Mouse (Mus musculus): ENCODE results near the gene Mrrf. TPM values are rescaled to one million over a fixed set of nuclear protein-coding genes. Genes with fewer than 3 reads are reported as not detected.

Mrrf gene
- 0.26 and 0.36 TPM in 2 replicates for polyA plus RNA-seq (2012)

DNA sequence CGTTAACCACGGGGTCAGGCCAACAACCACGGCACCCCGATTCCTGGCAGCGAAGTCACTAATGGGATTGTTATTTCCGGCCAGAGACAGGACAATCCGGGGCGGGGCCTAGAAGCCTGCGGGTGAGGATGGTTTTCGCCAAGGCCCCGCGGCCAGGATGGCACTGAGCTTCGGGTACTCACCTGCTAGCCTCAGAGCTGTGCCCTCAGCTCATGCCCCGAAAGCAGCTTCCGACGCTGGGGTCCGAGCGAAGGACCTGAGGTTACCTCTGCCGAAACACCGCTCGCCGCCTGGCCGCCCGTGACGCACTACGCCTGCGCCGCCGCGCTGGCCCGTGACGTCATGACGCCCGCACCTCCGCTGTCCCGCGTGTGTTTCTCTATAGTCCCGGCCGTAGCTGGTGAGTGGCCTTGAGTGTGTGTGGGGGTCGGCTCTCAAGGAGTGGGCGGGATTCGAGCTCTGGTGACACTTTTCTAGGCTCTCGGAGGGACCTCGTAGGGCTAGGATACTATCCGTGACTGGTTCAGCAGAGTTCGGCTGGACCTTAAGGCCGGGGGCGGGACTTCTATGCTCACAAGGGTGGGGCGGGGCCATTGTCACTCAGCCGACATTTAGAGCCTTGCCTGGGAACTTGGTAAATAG is at the start of gene Mrrf, which contains the start of gene Rbm18:
Gene Mrrf, plus strand, starts transcription at position 90 of the 642 bp plus-strand sequence.
Gene Rbm18, minus strand, starts transcription at position 474 of the 642 bp plus-strand sequence.
- peaks cover 24% of the 10 kb centered on the region for H3K4me1 ChIP-seq (ENCODE audit: control insufficient read depth)
- TF ChIP-seq TAL1 (IDR thresholded peaks at IDR 0.05; ENCODE audit: low read length) (no peak), GATA1 (IDR thresholded peaks at IDR 0.05; ENCODE audit: low read length) (no peak)
- H3K4me3 ChIP-seq (replicated peaks): peak within 1 kb of the TSS; percentile 80
- H3K36me3 ChIP-seq (ENCODE audit: control insufficient read depth): peaks cover 48% of the 10 kb centered on the region
- H3K9me3 ChIP-seq (ENCODE audit: control insufficient read depth, low read length): no peaks in the 10 kb centered on the region
- no peaks in the 10 kb centered on the region for H3K27me3 ChIP-seq (ENCODE audit: control insufficient read depth)

DNA sequence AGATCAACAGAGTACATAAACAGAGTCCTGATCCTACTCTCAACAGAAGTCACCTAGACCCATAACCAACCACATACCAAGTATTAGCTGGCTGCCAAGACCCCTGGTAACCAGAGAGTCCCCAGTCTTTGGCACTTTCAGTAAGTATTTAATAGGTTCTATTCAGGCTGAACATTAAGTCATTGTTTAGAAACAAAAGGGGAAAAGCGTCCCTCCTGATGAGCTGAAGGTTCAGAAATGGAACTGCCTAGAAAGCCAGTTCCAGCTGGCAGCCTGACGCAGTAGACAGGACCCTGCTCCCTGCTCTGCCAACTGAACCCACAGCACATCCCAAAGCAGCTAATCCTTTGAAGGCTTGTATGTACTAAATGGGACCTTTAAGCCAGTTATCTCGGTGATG is 47.0 kb upstream of the Mrrf start:
- no peak for TF ChIP-seq GATA1 (IDR thresholded peaks at IDR 0.05; ENCODE audit: low read length)
- TF ChIP-seq TAL1 (IDR thresholded peaks at IDR 0.05; ENCODE audit: low read length): no peak
- H3K9me3 ChIP-seq (ENCODE audit: control insufficient read depth, low read length): peaks cover 3% of the 10 kb centered on the region; the same call in 1 of the 2 replicates
- peaks cover 69% of the 10 kb centered on the region for H3K27me3 ChIP-seq (ENCODE audit: control insufficient read depth)

DNA sequence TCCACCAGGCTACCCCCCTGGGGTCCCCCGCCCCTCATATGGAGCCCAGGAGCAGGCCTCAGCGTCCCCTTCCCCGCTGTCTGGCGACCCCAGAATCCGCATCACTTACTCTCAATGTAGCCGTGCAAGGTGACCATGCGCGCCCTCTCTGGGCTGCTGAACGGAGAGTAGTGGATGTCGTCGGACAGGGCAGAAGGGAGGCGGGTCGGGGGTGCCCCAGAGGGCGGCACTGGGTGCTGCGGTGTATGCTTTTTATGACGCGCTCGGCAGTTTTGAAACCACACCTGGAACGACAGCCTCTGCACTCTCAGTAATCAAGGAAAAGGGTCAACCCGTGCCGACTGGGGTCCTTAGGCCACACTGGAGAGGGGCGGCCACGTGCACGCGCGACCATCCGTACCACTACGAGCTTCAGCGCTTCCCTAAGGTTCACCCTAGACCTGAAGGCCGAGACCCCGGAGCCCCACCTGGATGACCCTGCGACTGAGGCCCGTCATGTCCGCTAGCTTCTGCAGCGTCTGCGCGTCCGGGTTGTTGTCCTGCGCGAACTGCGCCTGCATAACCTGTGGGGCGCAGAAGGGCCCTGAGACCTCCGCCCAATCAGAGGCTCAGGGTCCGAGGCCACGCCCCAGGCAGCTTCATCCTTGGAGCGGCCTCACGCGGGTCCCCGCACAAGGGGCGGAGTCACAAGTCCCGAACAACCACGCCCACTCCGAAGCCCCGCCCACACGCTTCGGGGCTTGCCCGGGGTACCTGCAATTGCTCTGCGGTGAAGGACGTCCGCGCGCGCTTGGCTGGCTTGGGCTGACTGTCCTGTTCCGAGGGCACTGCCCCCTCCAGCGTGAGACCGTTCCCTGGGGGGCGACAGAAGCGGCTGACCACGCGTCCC is 45.1 kb upstream of the Mrrf start:
- H3K27me3 ChIP-seq (ENCODE audit: control insufficient read depth): peaks cover 88% of the 10 kb centered on the region

More for the DNA sequence above, 47.0 kb upstream of the Mrrf start:
- H3K4me1 ChIP-seq (ENCODE audit: control insufficient read depth): peaks cover 9% of the 10 kb centered on the region
- H3K36me3 ChIP-seq (ENCODE audit: control insufficient read depth): no peaks in the 10 kb centered on the region
- no peak overlapping the region for H3K4me3 ChIP-seq (replicated peaks)

DNA sequence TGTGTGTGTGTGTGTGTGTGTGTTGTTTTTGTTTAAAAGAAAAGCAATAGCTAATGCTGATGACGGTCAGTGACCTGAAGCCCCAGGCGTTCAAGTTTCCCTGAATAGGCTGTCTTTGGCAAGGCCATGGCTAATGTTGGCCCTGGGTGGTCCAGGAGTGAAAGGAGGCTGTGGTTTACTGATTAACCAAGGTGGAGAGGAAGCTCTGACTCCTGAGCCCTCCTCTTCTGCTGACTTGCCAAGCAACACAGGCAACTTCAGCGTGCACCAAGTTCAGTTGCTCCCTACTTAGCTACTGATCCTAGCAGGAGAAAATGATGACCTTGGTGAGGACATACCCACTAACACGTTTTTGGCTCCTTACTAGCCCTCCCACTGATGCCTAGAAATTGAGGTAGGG is 43.4 kb upstream of the Mrrf start:
- no peak for TF ChIP-seq TAL1 (IDR thresholded peaks at IDR 0.05; ENCODE audit: low read length)
- TF ChIP-seq GATA1 (IDR thresholded peaks at IDR 0.05; ENCODE audit: low read length): no peak
- peaks cover 96% of the 10 kb centered on the region for H3K27me3 ChIP-seq (ENCODE audit: control insufficient read depth)
- no peaks in the 10 kb centered on the region for H3K36me3 ChIP-seq (ENCODE audit: control insufficient read depth)
- peaks cover 9% of the 10 kb centered on the region for H3K4me1 ChIP-seq (ENCODE audit: control insufficient read depth)
- H3K4me3 ChIP-seq (replicated peaks): no peak overlapping the region
- H3K9me3 ChIP-seq (ENCODE audit: control insufficient read depth, low read length): peaks cover 3% of the 10 kb centered on the region; the same call in 1 of the 2 replicates

More for the DNA sequence above, 45.1 kb upstream of the Mrrf start:
- TF ChIP-seq GATA1 (IDR thresholded peaks at IDR 0.05; ENCODE audit: low read length) (no peak), TAL1 (IDR thresholded peaks at IDR 0.05; ENCODE audit: low read length) (no peak)
- H3K36me3 ChIP-seq (ENCODE audit: control insufficient read depth): no peaks in the 10 kb centered on the region
- H3K4me3 ChIP-seq (replicated peaks): peak overlapping the region; percentile 54
- peaks cover 9% of the 10 kb centered on the region for H3K4me1 ChIP-seq (ENCODE audit: control insufficient read depth)
- peaks cover 3% of the 10 kb centered on the region; the same call in 1 of the 2 replicates for H3K9me3 ChIP-seq (ENCODE audit: control insufficient read depth, low read length)

DNA sequence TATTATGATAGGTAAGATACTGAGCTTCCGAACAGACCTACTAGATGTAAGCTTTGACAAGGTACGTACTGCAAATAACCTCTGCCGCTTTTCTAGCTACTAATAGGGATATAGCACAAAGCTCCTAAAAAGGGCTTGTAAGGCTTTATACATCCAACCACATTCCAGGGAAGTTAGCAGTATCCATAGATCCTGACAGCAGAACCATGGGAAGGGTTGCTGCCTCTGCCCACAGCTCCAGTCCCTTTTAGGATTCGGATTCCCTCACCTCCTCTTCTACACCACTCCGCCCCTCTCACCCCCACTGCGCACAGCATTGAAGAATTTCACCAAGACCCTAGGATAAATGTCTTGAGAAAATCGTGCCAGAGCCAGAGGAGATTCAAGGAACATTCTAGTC is 42.9 kb upstream of the Mrrf start:
- H3K9me3 ChIP-seq (ENCODE audit: control insufficient read depth, low read length): peaks cover 3% of the 10 kb centered on the region; the same call in 1 of the 2 replicates
- TF ChIP-seq TAL1 (IDR thresholded peaks at IDR 0.05; ENCODE audit: low read length) (no peak), GATA1 (IDR thresholded peaks at IDR 0.05; ENCODE audit: low read length) (no peak)
- peaks cover 98% of the 10 kb centered on the region for H3K27me3 ChIP-seq (ENCODE audit: control insufficient read depth)
- peaks cover 9% of the 10 kb centered on the region for H3K4me1 ChIP-seq (ENCODE audit: control insufficient read depth)
- no peak overlapping the region for H3K4me3 ChIP-seq (replicated peaks)
- no peaks in the 10 kb centered on the region for H3K36me3 ChIP-seq (ENCODE audit: control insufficient read depth)

DNA sequence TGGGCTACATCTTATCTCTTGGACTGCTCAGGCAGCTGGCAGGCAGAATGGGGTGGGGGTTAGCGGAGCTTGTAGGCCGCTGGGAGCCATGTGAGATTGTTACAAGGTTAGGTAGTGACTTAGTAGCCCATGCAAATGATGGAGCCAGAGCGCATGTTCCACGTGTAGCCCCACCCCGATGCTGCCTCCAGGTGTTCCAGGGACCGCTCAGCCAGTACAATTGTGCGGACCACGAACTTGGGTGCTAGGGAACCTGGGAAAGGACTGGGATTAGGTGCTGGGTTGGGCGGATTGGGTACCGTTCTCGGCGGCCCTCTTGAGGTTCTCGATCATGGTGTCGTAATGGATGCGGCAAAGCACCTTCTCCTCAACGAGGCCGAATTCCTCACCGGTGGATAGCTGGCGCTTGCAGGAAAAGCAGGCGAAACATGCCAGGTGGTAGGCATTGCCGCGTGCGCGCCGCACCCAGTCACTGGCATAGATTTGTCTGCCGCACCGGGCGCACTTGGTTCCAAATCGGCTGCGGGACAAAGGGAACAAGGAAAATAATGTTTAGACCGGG is 42.2 kb upstream of the Mrrf start:
- no peak for TF ChIP-seq TAL1 (IDR thresholded peaks at IDR 0.05; ENCODE audit: low read length)
- TF ChIP-seq GATA1 (IDR thresholded peaks at IDR 0.05; ENCODE audit: low read length): no peak
- H3K4me1 ChIP-seq (ENCODE audit: control insufficient read depth): peaks cover 9% of the 10 kb centered on the region

DNA sequence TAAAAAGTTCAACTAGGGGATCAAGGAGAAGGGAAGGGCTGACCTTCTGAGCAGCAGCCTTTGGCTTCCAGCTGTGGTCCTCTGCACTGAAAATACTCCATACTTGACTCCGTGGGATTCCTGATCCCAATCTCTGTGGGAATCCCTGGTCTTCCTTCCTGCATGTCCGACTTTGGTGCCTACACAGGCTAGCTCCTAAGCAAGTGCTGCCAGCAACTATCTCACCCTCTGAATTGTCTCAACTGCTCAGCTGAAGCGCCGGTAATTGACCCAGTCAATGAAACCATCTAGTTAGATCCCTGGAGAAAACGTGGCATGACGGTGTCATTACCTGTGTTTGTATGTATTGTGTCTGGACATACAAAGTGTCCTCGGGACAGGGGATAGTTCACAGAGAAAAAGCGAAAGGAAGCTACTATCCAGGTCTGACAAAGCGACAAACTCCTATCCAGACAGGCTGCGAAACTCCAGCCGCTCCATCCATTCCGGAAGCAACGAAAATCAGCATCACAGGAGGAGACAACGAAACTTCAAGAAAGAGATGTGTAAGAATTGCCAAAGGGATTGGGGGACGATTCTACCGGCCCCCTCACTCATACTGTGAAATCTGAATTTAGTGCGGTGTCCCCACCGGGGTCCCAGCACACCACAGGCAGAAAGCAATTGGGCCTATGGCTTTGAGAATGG is 38.9 kb upstream of the Mrrf start:
- Histone ChIP-seq H3K4me1 (ENCODE audit: control insufficient read depth) (no peaks in the 10 kb centered on the region), H3K4me3 (replicated peaks) (no peak overlapping the region), H3K36me3 (ENCODE audit: control insufficient read depth) (no peaks in the 10 kb centered on the region), H3K27me3 (ENCODE audit: control insufficient read depth) (peaks cover 100% of the 10 kb centered on the region), H3K9me3 (ENCODE audit: control insufficient read depth, low read length) (no peaks in the 10 kb centered on the region; the same call in 1 of the 2 replicates)
- TF ChIP-seq GATA1 (IDR thresholded peaks at IDR 0.05; ENCODE audit: low read length) (no peak), TAL1 (IDR thresholded peaks at IDR 0.05; ENCODE audit: low read length) (no peak)

More for the DNA sequence above, 42.2 kb upstream of the Mrrf start:
- Histone ChIP-seq H3K9me3 (ENCODE audit: control insufficient read depth, low read length) (peaks cover 3% of the 10 kb centered on the region; the same call in 1 of the 2 replicates), H3K36me3 (ENCODE audit: control insufficient read depth) (no peaks in the 10 kb centered on the region), H3K27me3 (ENCODE audit: control insufficient read depth) (peaks cover 100% of the 10 kb centered on the region), H3K4me3 (replicated peaks) (no peak overlapping the region)

DNA sequence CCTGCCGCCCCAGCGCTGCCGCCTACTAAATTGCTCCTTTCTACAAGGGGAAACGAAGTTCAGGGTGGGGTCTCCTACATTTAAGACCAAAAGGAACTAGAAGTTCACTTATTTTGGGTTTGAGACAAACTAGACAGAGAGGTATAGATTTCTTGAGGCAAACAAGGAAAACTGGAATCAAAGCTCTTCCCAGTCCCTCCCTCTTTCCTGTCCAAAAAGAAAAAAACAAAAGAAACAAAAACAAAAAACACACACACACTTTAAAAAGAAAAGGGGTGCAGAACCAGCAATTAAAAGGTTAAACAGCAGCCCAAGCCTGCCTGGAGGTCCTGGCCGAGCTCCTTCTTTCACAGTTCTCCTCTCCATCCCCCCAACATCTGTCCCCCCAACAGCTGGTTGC is 38.2 kb upstream of the Mrrf start:
- H3K9me3 ChIP-seq (ENCODE audit: control insufficient read depth, low read length): peaks cover 4% of the 10 kb centered on the region; the same call in 1 of the 2 replicates
- H3K4me1 ChIP-seq (ENCODE audit: control insufficient read depth): no peaks in the 10 kb centered on the region
- H3K36me3 ChIP-seq (ENCODE audit: control insufficient read depth): no peaks in the 10 kb centered on the region
- peaks cover 100% of the 10 kb centered on the region for H3K27me3 ChIP-seq (ENCODE audit: control insufficient read depth)
- no peak for TF ChIP-seq TAL1 (IDR thresholded peaks at IDR 0.05; ENCODE audit: low read length)
- no peak for TF ChIP-seq GATA1 (IDR thresholded peaks at IDR 0.05; ENCODE audit: low read length)
- H3K4me3 ChIP-seq (replicated peaks): no peak overlapping the region
